Mouse (Mus musculus) bone marrow, adult 2 months (tissue): Measurements from ENCODE around the gene Plcg1.

ENCODE experiments used
- CTCF ChIP-seq: fragments of 200-500 bp; IDR thresholded peaks from 2 replicates; pipeline ENCODE4 v1.5.1; 2011; ENCODE audit warnings: low read length, control low read depth; ENCODE audit not compliant: control insufficient read depth, insufficient read depth
- POLR2A ChIP-seq: fragments of 200-500 bp; IDR thresholded peaks from 2 replicates; pipeline ENCODE4 v1.6.1; 2011; ENCODE audit warnings: low read depth, mild to moderate bottlenecking, control low read depth, low read length, borderline replicate concordance; ENCODE audit not compliant: control insufficient read depth

GRCm38 (mm10) chr2:160802326-160802725 is 71.2 kb downstream of the Plcg1 start:
- no peak for TF ChIP-seq CTCF
- TF ChIP-seq POLR2A = no peak
